Comparison of ENCODE assay signal across 27 mouse cellular contexts in genomic region chr2:28145702-28146101, GRCm38 (mm10). TPM values are rescaled to one million over a fixed set of nuclear protein-coding genes. Genes with fewer than 3 reads are reported as not detected.
DNase-seq lines count a peak whose midpoint lies in the region; ATAC-seq and TF ChIP-seq lines count a peak whose summit lies in the region.
"Had no signal": no experiment of that assay in that cellular context is flagged by ENCODE, and none has a peak within 500 bp of the region (broad histone marks: within the 10 kb centered on the region; RNA-seq: fewer than 3 reads in every experiment).

No protein-coding gene starts in this region.

- no peak overlapping the region for H3K4me3 ChIP-seq in CH12.LX (replicated peaks in 1 of 3; ENCODE audit: low read depth in 2 of 3, low read length in 2 of 3, poor library complexity in 1 of 3)
- no peak overlapping the region for H3K4me3 ChIP-seq in forebrain, embryonic 11.5 days (ENCODE audit: low read depth, low read length)
- H3K4me3 ChIP-seq: forebrain, embryonic 12.5 days; forebrain, embryonic 15.5 days; heart, embryonic 10.5 days; heart, embryonic 13.5 days had no signal

- TF ChIP-seq POLR2A in CH12.LX (IDR thresholded peaks at IDR 0.05; ENCODE audit: low read depth, low read length) = no peak

- H3K9me3 ChIP-seq in CH12.LX (replicated peaks; ENCODE audit: low read length) = peaks cover 2% of the 10 kb centered on the region
- no peaks in the 10 kb centered on the region for H3K9me3 ChIP-seq in forebrain, embryonic 11.5 days (ENCODE audit: control insufficient read depth, low read length)
- H3K9me3 ChIP-seq: forebrain, embryonic 12.5 days; forebrain, embryonic 15.5 days; heart, embryonic 10.5 days had no signal

- dilution Hi-C loops in CH12.LX (cut with MboI; ENCODE audit: extremely low pct_ligation_motif_present, extremely low pct_unique_long_range_greater_than_20kb, low sequenced_read_pairs) = no loop called here

- no peak for TF ChIP-seq CTCF in CH12.LX (conservative IDR thresholded peaks at IDR 0.05 in 1 of 2, IDR thresholded peaks at IDR 0.05 in 1 of 2; ENCODE audit: low read depth in 2 of 2, low read length in 2 of 2)

- peak; percentile 7 for DNase-seq in CH12.LX (ENCODE audit: extremely low read depth)
- no peak for DNase-seq in forebrain, embryonic 11.5 days (ENCODE audit: low spot score)
- DNase-seq in heart, adult 8-10 months (ENCODE audit: low spot score) = no peak
- DNase-seq in gastrocnemius, adult 8-10 months (ENCODE audit: low spot score in 2 of 2) = no peak
- DNase-seq in ovary, adult 18-20 months (ENCODE audit: low spot score) = no peak
- DNase-seq: adrenal gland, postnatal 10 days; adrenal gland, postnatal 36 days; cerebellum, adult 11 months; cerebellum, adult 8-10 months; cerebellum, postnatal 10 days; cerebellum, postnatal 36 days; gastrocnemius, postnatal 10 days; heart, adult 18-20 months; heart, postnatal 14 days; heart, postnatal 4 days had no signal

- H3K27me3 ChIP-seq in CH12.LX (replicated peaks) = peaks cover 91% of the 10 kb centered on the region
- H3K27me3 ChIP-seq in forebrain, embryonic 11.5 days (ENCODE audit: control insufficient read depth, insufficient read depth, low read length) = no peaks in the 10 kb centered on the region
- H3K27me3 ChIP-seq: forebrain, embryonic 15.5 days had no signal

- H3K4me2 ChIP-seq in CH12.LX (ENCODE audit: insufficient read depth, low read depth, poor library complexity, severe bottlenecking) = no peak overlapping the region
- H3K4me2 ChIP-seq in forebrain, embryonic 11.5 days (ENCODE audit: low read depth, low read length, severe bottlenecking) = no peak overlapping the region
- H3K4me2 ChIP-seq: forebrain, embryonic 12.5 days; forebrain, embryonic 15.5 days; heart, embryonic 13.5 days; hindbrain, embryonic 14.5 days had no signal

- TF ChIP-seq RAD21 in CH12.LX (IDR thresholded peaks at IDR 0.05; ENCODE audit: low read depth, low read length) = no peak

- H3K79me2 ChIP-seq in CH12.LX (replicated peaks; ENCODE audit: control insufficient read depth, extremely low read depth, insufficient read depth, poor library complexity, severe bottlenecking) = no peaks in the 10 kb centered on the region

- no peaks in the 10 kb centered on the region for H3K36me3 ChIP-seq in CH12.LX (replicated peaks in 1 of 2; ENCODE audit: control insufficient read depth in 1 of 2, insufficient read depth in 1 of 2, low read length in 1 of 2)
- H3K36me3 ChIP-seq in forebrain, embryonic 11.5 days (ENCODE audit: control insufficient read depth, insufficient read depth, low read length) = no peaks in the 10 kb centered on the region
- H3K36me3 ChIP-seq: forebrain, embryonic 12.5 days; forebrain, embryonic 15.5 days; heart, embryonic 10.5 days; heart, embryonic 13.5 days had no signal

- H3K27ac ChIP-seq in CH12.LX (ENCODE audit: insufficient read depth, low read depth) = no peak overlapping the region
- H3K27ac ChIP-seq in forebrain, embryonic 11.5 days (ENCODE audit: low read depth, low read length) = no peak overlapping the region
- H3K27ac ChIP-seq: forebrain, embryonic 12.5 days; forebrain, embryonic 15.5 days; heart, embryonic 13.5 days; hindbrain, embryonic 14.5 days; hindbrain, postnatal 0 days had no signal

- no peak overlapping the region for H3K9ac ChIP-seq in CH12.LX (ENCODE audit: insufficient read depth, low read depth)
- no peak overlapping the region for H3K9ac ChIP-seq in forebrain, embryonic 11.5 days (ENCODE audit: low read length)
- H3K9ac ChIP-seq: forebrain, embryonic 12.5 days; forebrain, embryonic 15.5 days; heart, embryonic 13.5 days; hindbrain, embryonic 14.5 days had no signal

- TF ChIP-seq EP300 in CH12.LX (IDR thresholded peaks at IDR 0.05; ENCODE audit: low read length) = no peak

- ATAC-seq in common myeloid progenitor, adult 5-6 weeks (replicated peaks; ENCODE audit: low read depth, poor library complexity, severe bottlenecking) = 0 out of 2 replicates have a peak, but pooled peaks have one; percentile 24
- ATAC-seq in megakaryocyte, adult 5-6 weeks (ENCODE audit: poor library complexity, severe bottlenecking) = peak; percentile 27; the same call in 1 of the 2 replicates
- ATAC-seq in forebrain, embryonic 11.5 days (replicated peaks; ENCODE audit: low FRiP score) = no peak
- ATAC-seq: CD4-positive, CD25-positive, alpha-beta regulatory T cell, adult 4 months; forebrain, embryonic 15.5 days; hindbrain, postnatal 0 days; inflammation-experienced regulatory T-cells, adult 6 months; intestine, embryonic 16.5 days; Patski had no signal

- H3K4me1 ChIP-seq in CH12.LX (ENCODE audit: control insufficient read depth in 1 of 2, insufficient read depth in 2 of 2) = peaks cover 8 to 10% of the 10 kb centered on the region in 2 experiments; a peak in 3 of 4 replicates
- H3K4me1 ChIP-seq in forebrain, embryonic 11.5 days (replicated peaks; ENCODE audit: control insufficient read depth, insufficient read depth, low read length) = no peaks in the 10 kb centered on the region

- in situ Hi-C loops in CH12.LX (cut with MboI; ENCODE audit: low pct_ligation_motif_present, low pct_unique_long_range_greater_than_20kb, low sequenced_read_pairs) = no loop called here

- WGBS in forebrain, embryonic 11.5 days = 81% methylated on average over 5 of the region's 5 CpGs

TF ChIP-seq in CH12.LX, 34 proteins besides CTCF, POLR2A, EP300 and RAD21:
- TF ChIP-seq BHLHE40 (IDR thresholded peaks at IDR 0.05; ENCODE audit: low read depth, low read length) (0 out of 2 replicates have a peak, but pooled peaks have one; percentile 12), POLR2AphosphoS2 (IDR thresholded peaks at IDR 0.05; ENCODE audit: low read depth, low read length) (no peak)

RNA-seq across cellular contexts. Expression of gene Olfm1, which starts 47.1 kb away (rescaled TPM):
- total RNA-seq in CH12.LX (2012; rRNA removed) = 0.34 and 0.42 TPM in 2 replicates
- total RNA-seq in CH12.LX (2014; rRNA removed) = 0.20 and 0.28 TPM in 2 replicates
- polyA plus RNA-seq in CH12.LX (2012; ENCODE audit: insufficient read length, low read depth) = 0.93 and 1.3 TPM in 2 replicates
- 1.2 TPM in 2 replicates for total RNA-seq in common myeloid progenitor, adult 5-6 weeks (2017)
- 101 and 108 TPM in 2 replicates for total RNA-seq in megakaryocyte, adult 5-6 weeks (2015)
- total RNA-seq in megakaryocyte, adult 5-6 weeks (2017) = 66.1 and 67.4 TPM in 2 replicates
- polyA plus RNA-seq in forebrain, embryonic 11.5 days (2014; fragmentation: Nextera tagmentation; extraction: Ambion mirVana) = 38.2 and 44.1 TPM in 2 replicates
- 10 to 100 TPM in 3 of 4 experiments, 1 to 10 TPM in 1; 7.3 to 10.8 (median 10.6) TPM for total RNA-seq in heart, adult 8-10 months (2022)
- 1 to 10 TPM; 3.5 to 8.5 (median 5.3) TPM for total RNA-seq in gastrocnemius, adult 8-10 months (2022)
- polyA plus RNA-seq: CD4-positive, CD25-positive, alpha-beta regulatory T cell, adult 4 months had no signal

Comparison
In these comparisons a context has a peak if more than half of its experiments do, and no peak if none do; other contexts are left out.
1. RNA of gene Olfm1, which starts 47.1 kb away (total RNA-seq): 66.1 to 108 TPM in megakaryocyte, adult 5-6 weeks; 7.3 to 10.8 TPM in heart, adult 8-10 months, 3.5 to 8.5 TPM in gastrocnemius, adult 8-10 months, 1.2 TPM in common myeloid progenitor, adult 5-6 weeks and 0.20 to 0.42 TPM in CH12.LX; every median in the first group is over 4 times any median in the second.